Mouse (Mus musculus): ENCODE measurements around the gene Fbxo5.

DNA sequence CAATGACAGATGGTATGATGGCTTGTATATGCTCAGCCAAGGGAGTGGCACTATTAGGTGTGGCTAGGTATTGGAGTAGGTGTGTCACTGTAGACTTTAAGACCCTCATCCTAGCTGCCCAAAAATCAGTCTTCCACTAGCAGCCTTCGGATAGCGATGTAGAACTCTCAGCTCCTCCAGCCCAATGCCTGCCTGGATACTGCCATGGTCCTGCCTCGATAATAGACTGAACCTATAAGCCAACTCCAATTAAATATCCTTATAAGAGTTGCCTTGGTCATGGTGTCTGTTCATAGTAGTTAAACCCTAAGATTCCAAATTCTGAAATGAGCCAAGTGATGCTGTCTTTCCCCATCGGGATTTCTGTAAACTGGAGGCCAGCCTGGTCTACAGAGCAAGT lies 7.3 kb downstream of the Fbxo5 start:
- TF ChIP-seq POLR2A (IDR thresholded peaks at IDR 0.05; ENCODE audit: extremely low read depth, insufficient read depth, low read length) (no peak), CTCF (IDR thresholded peaks at IDR 0.05; ENCODE audit: low read depth, low read length) (no peak)
